Mouse (Mus musculus): ENCODE measurements around the gene Trcg1.

DNA sequence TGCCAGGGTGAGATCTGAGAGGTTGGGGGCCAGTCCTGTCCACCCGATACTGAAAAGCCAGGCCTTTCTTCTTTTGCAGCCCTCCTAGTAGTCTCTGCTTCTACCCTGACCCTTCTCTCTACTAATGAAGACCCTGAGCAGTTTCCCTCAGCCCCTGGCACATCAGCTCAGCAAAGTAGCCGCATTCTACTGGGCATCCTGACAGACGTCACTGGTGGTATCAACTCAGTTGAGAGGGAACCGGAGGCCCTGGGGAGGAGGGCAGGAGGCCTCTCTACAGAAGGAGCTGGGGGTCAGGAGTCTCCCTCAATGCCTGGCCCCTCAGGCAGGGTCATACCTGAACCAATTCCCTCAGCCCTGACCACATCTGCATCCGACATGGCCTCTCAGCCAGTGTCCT, 4.8 kb downstream of the Trcg1 start:
- TF ChIP-seq CTCF (IDR thresholded peaks at IDR 0.05; ENCODE audit: insufficient read depth, low read depth, low read length) (no peak), POLR2A (IDR thresholded peaks at IDR 0.05; ENCODE audit: insufficient read depth, low read depth, low read length) (no peak)

All from olfactory bulb, adult 2 months (tissue).